Mouse (Mus musculus) heart, adult 2 months (tissue): ENCODE data around the gene Agbl4. TPM values are rescaled to one million over a fixed set of nuclear protein-coding genes. Genes with fewer than 3 reads are reported as not detected.

Source experiments
- DNase-seq, 2 experiments: peaks; one replicate each; pipeline ENCODE4 v3.0.0; 2021
- H3K27ac ChIP-seq: fragments of 200-600 bp; 2 replicates; pipeline ENCODE4 v1.8.1; 2022
- H3K27me3 ChIP-seq: fragments of 200-500 bp; 2 replicates; pipeline ENCODE4 v1.6.1; 2012; ENCODE audit warnings: mild to moderate bottlenecking, low read length, inconsistent platforms, mixed read lengths; ENCODE audit not compliant: control insufficient read depth, insufficient read depth
- H3K36me3 ChIP-seq: fragments of 200-500 bp; 2 replicates; pipeline ENCODE4 v1.6.1; 2012; ENCODE audit warnings: low read length, inconsistent platforms; ENCODE audit not compliant: control insufficient read depth, insufficient read depth
- H3K4me1 ChIP-seq: fragments of 200-500 bp; 2 replicates; pipeline ENCODE4 v1.6.1; 2011; ENCODE audit warnings: low read length; ENCODE audit not compliant: control insufficient read depth, insufficient read depth
- H3K4me3 ChIP-seq: fragments of 200-600 bp; 2 replicates; pipeline ENCODE4 v1.8.1; 2022
- H3K79me2 ChIP-seq: fragments of 200-500 bp; replicated peaks from 2 replicates; pipeline ENCODE4 v1.6.1; 2012; ENCODE audit warnings: mild to moderate bottlenecking, inconsistent platforms, low read length, moderate library complexity, mixed read lengths; ENCODE audit not compliant: control insufficient read depth, insufficient read depth
- H3K9ac ChIP-seq: fragments of 200-500 bp; 2 replicates; pipeline ENCODE4 v1.6.1; 2012; ENCODE audit warnings: low read depth, mild to moderate bottlenecking, control low read depth, inconsistent platforms, low read length, mixed read lengths
- CTCF ChIP-seq: fragments of 200-600 bp; IDR thresholded peaks from 2 replicates; pipeline ENCODE4 v1.8.1; 2022; ENCODE audit warnings: antibody characterized with exemption, mild to moderate bottlenecking, moderate library complexity
- EP300 ChIP-seq: fragments of 200-500 bp; IDR thresholded peaks from 2 replicates; pipeline ENCODE4 v1.6.1; 2011; ENCODE audit warnings: low read depth, low read length, control low read depth; ENCODE audit not compliant: insufficient read depth
- POLR2A ChIP-seq: fragments of 200-500 bp; IDR thresholded peaks from 2 replicates; pipeline ENCODE4 v1.6.1; 2011; ENCODE audit warnings: mild to moderate bottlenecking, low read depth, low read length, control low read depth; ENCODE audit not compliant: insufficient read depth
- WGBS: fragments of 180-500 bp; shearing (Covaris S2); methylation state at CpG from one replicate; pipeline ENCODE4 v1.1.7; 2018; 5-methylcytosine and 5-hydroxymethylcytosine counted together
- intact Hi-C: fragments of 180-260 bp; cut with DNase I; formaldehyde crosslinking; loops from one replicate; pipeline ENCODE4 v1.15.1; 2025
- polyA plus RNA-seq: library from polyadenylated mRNA; depleted of rRNA; stranded (reverse); fragments of >200 nt; gene quantifications from 2 replicates; pipeline ENCODE4 v1.2.3, GENCODE M21; 2012
- total RNA-seq, 2 experiments: library from RNA; stranded (reverse); gene quantifications; 2 replicates each; pipeline ENCODE4 v1.2.3; 2021

Gene Agbl4
- total and polyA plus RNA-seq, 3 experiments, result 0.08 to 0.39 (median 0.30) TPM

DNA sequence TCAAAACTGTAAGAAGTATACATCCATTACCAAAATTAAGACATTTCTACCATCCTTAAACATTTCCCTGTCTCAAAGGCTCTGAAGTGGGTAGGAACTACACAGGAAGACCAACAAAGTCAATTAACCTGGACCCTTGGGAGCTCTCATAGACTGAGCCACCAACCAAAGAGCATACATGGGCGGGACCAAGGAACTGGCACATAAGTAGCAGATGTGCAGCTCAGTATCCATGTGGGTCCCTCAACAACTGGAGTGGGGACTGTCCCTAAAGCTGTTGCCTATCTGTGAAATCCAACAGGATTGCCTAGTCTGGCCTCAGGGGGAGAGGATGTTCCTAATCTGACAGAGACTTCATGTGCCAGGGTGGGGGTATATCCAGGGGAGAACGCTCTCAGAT, 265.5 kb downstream of the Agbl4 start:
- Histone ChIP-seq H3K27me3 (no peaks in the 10 kb centered on the region), H3K4me1 (no peaks in the 10 kb centered on the region), H3K79me2 (no peaks in the 10 kb centered on the region), H3K4me3 (no peak overlapping the region), H3K36me3 (no peaks in the 10 kb centered on the region), H3K27ac (no peak overlapping the region), H3K9ac (no peak overlapping the region)
- DNase-seq, result no peak
- TF ChIP-seq POLR2A (no peak), CTCF (no peak), EP300 (no peak)
- intact Hi-C loops, result no loop called here
- 78% methylated on average over 2 of the region's 2 CpGs for WGBS

DNA sequence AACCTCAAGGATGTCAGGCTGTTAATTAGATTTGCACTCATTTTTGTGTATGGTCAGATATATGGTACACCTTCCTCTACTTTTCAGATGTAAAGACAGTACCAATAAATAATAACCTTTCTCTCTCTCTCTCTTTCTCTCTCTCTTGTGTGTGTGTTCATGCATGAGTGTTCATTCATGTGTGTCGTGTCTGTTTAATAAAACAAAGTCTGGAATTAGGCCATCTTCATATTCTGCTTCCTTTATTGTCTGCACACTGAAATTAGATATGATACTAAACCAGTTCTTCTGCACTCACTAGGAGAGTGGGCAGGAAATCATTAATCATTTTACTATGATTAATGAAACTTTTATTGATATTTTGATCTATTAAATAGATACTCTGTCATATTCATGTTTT, 276.7 kb downstream of the Agbl4 start:
- WGBS, result 54% methylated on average over 1 of the region's 1 CpGs

DNA sequence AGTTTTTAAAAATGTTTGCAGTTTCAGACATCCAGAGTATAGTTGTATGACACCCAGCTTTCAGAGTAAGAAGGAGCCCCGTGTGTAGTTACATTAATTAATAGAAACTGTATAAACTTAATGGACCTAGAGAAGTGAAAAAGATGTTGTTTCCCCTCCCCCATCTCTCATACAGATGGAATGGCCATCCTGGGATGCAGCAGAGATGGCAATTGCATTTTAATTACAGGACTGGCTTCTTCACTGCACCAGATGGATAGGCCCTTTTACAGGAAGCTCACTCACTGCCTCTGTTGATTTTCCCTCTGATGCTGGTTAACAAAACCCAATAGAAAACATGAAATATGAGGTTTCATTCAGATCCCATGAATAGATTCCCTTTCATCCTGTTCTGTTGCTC, 337.7 kb downstream of the Agbl4 start:
- intact Hi-C loops, result no loop called here
- DNase-seq, result no peak
- no peak for TF ChIP-seq CTCF
- TF ChIP-seq EP300, result no peak
- no peak for TF ChIP-seq POLR2A
- H3K9ac ChIP-seq, result no peak overlapping the region
- no peaks in the 10 kb centered on the region for H3K79me2 ChIP-seq
- 83% methylated on average over 1 of the region's 1 CpGs for whole genome bisulfite sequencing
- H3K4me3 ChIP-seq, result no peak overlapping the region
- H3K36me3 ChIP-seq, result no peaks in the 10 kb centered on the region
- H3K27me3 ChIP-seq, result no peaks in the 10 kb centered on the region
- no peaks in the 10 kb centered on the region for H3K4me1 ChIP-seq
- H3K27ac ChIP-seq, result no peak overlapping the region

More for the DNA sequence above, 276.7 kb downstream of the Agbl4 start:
- Histone ChIP-seq H3K27me3 (no peaks in the 10 kb centered on the region), H3K4me3 (no peak overlapping the region), H3K79me2 (no peaks in the 10 kb centered on the region), H3K36me3 (no peaks in the 10 kb centered on the region), H3K4me1 (no peaks in the 10 kb centered on the region), H3K9ac (no peak overlapping the region), H3K27ac (no peak overlapping the region)
- no peak for DNase-seq
- TF ChIP-seq CTCF (no peak), EP300 (no peak), POLR2A (no peak)
- intact Hi-C loops, result no loop called here

DNA sequence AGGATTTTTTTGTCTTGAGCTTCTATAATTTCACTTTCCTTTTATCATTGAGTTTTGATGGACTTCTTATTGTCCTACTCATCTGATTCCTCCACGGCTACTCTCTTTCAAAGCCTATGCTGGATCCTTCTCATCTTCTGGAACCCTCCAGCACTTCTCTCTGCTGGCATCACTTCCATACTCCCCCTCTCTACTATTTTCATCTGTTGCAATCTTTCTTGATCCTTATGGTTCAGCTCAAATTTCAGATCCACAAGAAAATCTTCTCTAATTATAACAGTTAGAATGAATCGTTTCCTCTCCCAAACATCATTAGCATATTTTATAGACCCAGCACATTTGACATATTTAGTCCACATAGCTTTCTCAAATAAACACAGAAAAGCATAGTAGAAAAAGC, 360.5 kb downstream of the Agbl4 start:
- Histone ChIP-seq H3K79me2 (no peaks in the 10 kb centered on the region), H3K27me3 (no peaks in the 10 kb centered on the region), H3K36me3 (no peaks in the 10 kb centered on the region), H3K4me3 (no peak overlapping the region), H3K4me1 (no peaks in the 10 kb centered on the region), H3K9ac (no peak overlapping the region), H3K27ac (no peak overlapping the region)
- intact Hi-C loops, result no loop called here
- 75% methylated on average over 2 of the region's 2 CpGs for WGBS
- no peak for TF ChIP-seq CTCF
- no peak for TF ChIP-seq POLR2A
- no peak for TF ChIP-seq EP300
- no peak for DNase-seq

DNA sequence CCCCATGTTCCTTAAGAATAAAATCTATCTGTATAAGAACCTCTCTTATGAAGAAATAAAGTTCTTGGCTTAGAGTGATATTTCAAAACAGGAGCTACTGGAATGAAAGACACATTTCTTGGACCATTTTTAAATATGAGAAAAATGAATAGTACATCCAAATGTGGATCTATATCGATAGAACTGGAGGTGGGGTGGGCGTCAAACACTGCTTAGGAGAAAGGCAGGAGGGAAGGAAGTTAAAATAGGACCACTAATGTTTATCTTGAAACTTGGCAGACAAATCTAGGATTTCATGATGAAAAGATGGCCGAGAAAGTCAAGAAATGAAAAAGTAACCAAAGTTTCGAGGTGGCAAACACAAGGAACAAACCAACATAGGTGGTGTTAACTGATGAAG, 391.1 kb downstream of the Agbl4 start:
- intact Hi-C loops, result no loop called here
- TF ChIP-seq CTCF, result no peak
- no peak for TF ChIP-seq EP300
- no peak for TF ChIP-seq POLR2A

DNA sequence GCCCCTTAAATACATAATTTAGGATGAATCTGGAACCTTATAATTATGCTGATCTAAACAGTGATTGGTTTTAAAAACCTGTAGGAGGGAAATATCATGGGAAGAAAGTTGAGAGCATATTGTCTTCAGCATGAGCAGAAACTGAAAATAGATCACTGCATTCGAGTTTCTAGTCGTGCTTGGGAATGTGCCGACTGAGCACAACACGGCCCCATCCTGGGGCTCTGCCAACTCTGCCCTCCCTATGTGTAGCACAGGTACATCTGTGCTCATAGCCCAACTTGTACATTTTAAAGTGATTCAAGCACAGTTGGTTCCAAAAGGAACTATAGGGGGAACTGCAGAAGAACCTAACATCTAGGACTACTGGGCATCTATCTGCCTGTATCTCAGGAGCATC, 402.4 kb downstream of the Agbl4 start:
- DNase-seq, result no peak
- Histone ChIP-seq H3K36me3 (no peaks in the 10 kb centered on the region), H3K4me3 (no peak overlapping the region), H3K27ac (no peak overlapping the region), H3K79me2 (no peaks in the 10 kb centered on the region), H3K9ac (no peak overlapping the region), H3K27me3 (no peaks in the 10 kb centered on the region), H3K4me1 (no peaks in the 10 kb centered on the region)
- intact Hi-C loops, result no loop called here
- WGBS, result 42% methylated on average over 4 of the region's 4 CpGs
- TF ChIP-seq EP300 (no peak), CTCF (no peak)

More for the DNA sequence above, 391.1 kb downstream of the Agbl4 start:
- no peaks in the 10 kb centered on the region for H3K27me3 ChIP-seq
- H3K27ac ChIP-seq, result no peak overlapping the region
- no peaks in the 10 kb centered on the region for H3K4me1 ChIP-seq
- H3K9ac ChIP-seq, result no peak overlapping the region
- H3K36me3 ChIP-seq, result no peaks in the 10 kb centered on the region
- no peaks in the 10 kb centered on the region for H3K79me2 ChIP-seq
- WGBS, result 57% methylated on average over 4 of the region's 4 CpGs
- no peak for DNase-seq
- no peak overlapping the region for H3K4me3 ChIP-seq

DNA sequence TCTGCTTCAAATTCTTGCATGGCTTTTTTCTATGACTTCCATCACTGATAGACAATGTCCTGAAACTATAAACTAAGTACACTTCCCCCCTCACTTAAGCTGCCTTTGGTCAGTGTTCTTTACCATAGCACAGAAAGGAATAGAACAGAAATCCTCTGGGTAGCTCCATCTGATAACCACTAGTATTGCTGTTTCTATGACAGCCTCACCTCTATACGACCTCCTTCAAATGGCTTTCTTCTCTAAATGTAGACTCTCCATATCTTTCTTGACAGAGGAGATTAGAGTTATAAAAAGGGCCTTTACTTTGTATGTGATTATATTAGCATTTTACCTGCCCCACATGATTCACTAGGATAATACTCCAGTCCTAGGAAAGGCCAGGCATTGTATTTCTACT, 413.5 kb downstream of the Agbl4 start:
- WGBS, result 41% methylated on average over 1 of the region's 1 CpGs
- no peak for TF ChIP-seq EP300
- TF ChIP-seq POLR2A, result no peak
- no peak for TF ChIP-seq CTCF
- no peak overlapping the region for H3K4me3 ChIP-seq

More for the DNA sequence above, 413.5 kb downstream of the Agbl4 start:
- intact Hi-C loops, result no loop called here
- H3K9ac ChIP-seq, result no peak overlapping the region
- no peaks in the 10 kb centered on the region for H3K4me1 ChIP-seq
- no peaks in the 10 kb centered on the region for H3K79me2 ChIP-seq
- no peak for DNase-seq
- H3K27ac ChIP-seq, result no peak overlapping the region
- no peaks in the 10 kb centered on the region for H3K36me3 ChIP-seq
- no peaks in the 10 kb centered on the region for H3K27me3 ChIP-seq
